Mouse (Mus musculus): ENCODE results near the gene Adcy7. TPM values are rescaled to one million over a fixed set of nuclear protein-coding genes. Genes with fewer than 3 reads are reported as not detected.

The Adcy7 gene
- polyA plus RNA-seq (2014; fragmentation: Illumina TruSeq; extraction: RNeasy Lipid Tissue Mini Kit (QIAGEN cat#74804); ENCODE audit: insufficient read depth, low read depth, low replicate concordance) = 11.7 TPM

GRCm38 (mm10) chr8:88272231-88273050, at the start of gene Adcy7:
Gene Adcy7, plus strand, starts transcription at chr8:88272403.

GRCm38 (mm10) chr8:88361708-88362428, 89.7 kb downstream of the Adcy7 start, which contains the start of gene Brd7:
Gene Brd7, minus strand, starts transcription at chr8:88362194.

Other genes with a start within 250 kb of the Adcy7 start
- gene Cnep1r1, start 153.6 kb upstream of the Adcy7 start, polyA plus RNA-seq (2014; fragmentation: Illumina TruSeq; extraction: RNeasy Lipid Tissue Mini Kit (QIAGEN cat#74804); ENCODE audit: insufficient read depth, low read depth, low replicate concordance) = 37.1 TPM
- gene Heatr3, start 134.5 kb upstream of the Adcy7 start, polyA plus RNA-seq (2014; fragmentation: Illumina TruSeq; extraction: RNeasy Lipid Tissue Mini Kit (QIAGEN cat#74804); ENCODE audit: insufficient read depth, low read depth, low replicate concordance) = 10.5 TPM
- gene Tent4b, start 73.2 kb upstream of the Adcy7 start, polyA plus RNA-seq (2014; fragmentation: Illumina TruSeq; extraction: RNeasy Lipid Tissue Mini Kit (QIAGEN cat#74804); ENCODE audit: insufficient read depth, low read depth, low replicate concordance) = 11.0 TPM
- gene Brd7, start 89.8 kb downstream of the Adcy7 start, polyA plus RNA-seq (2014; fragmentation: Illumina TruSeq; extraction: RNeasy Lipid Tissue Mini Kit (QIAGEN cat#74804); ENCODE audit: insufficient read depth, low read depth, low replicate concordance) = 48.8 TPM
- 89.7 TPM for gene Nkd1, start 249.0 kb downstream of the Adcy7 start, polyA plus RNA-seq (2014; fragmentation: Illumina TruSeq; extraction: RNeasy Lipid Tissue Mini Kit (QIAGEN cat#74804); ENCODE audit: insufficient read depth, low read depth, low replicate concordance)

Data from lung, adult 10 weeks (tissue).